27 mouse cellular contexts compared by ENCODE assay signal in the genomic region with DNA sequence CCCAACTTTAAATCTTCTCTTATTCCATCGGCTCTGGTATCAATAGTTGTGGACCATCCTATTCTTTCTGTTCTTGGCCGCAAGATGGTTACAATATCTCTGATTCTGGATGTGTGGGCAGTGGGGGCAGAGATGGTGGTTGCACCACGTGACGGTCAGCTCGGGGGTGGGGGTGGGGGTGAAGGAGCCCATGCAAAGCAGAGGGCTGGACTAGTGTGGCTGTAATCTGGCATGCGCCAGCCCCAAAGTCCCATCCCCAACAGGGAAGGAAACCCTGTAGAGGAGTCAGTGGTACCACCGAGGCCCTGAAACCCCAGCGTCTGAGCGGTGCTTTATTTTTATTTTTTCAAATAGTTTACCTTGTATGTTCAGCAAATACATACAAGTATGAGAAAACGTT. TPM values are rescaled to one million over a fixed set of nuclear protein-coding genes. Genes with fewer than 3 reads are reported as not detected.
DNase-seq lines count a peak whose midpoint lies in the region; ATAC-seq and TF ChIP-seq lines count a peak whose summit lies in the region.
"Had no signal": no experiment of that assay in that cellular context is flagged by ENCODE, and none has a peak within 500 bp of the region (broad histone marks: within the 10 kb centered on the region; RNA-seq: fewer than 3 reads in every experiment).

No protein-coding gene starts in this region.

- H3K79me2 ChIP-seq in heart, adult 2 months (replicated peaks; ENCODE audit: control insufficient read depth, insufficient read depth, low read length) = no peaks in the 10 kb centered on the region

- H3K9ac ChIP-seq in heart, adult 2 months (ENCODE audit: low read depth, low read length) = no peak overlapping the region
- H3K9ac ChIP-seq in midbrain, embryonic 14.5 days (replicated peaks; ENCODE audit: low read length) = no peak overlapping the region
- H3K9ac ChIP-seq in neural tube, embryonic 11.5 days (ENCODE audit: low read length) = no peak overlapping the region
- no peak overlapping the region for H3K9ac ChIP-seq in neural tube, embryonic 15.5 days (replicated peaks)
- H3K9ac ChIP-seq: embryonic facial prominence, embryonic 15.5 days; forebrain, embryonic 13.5 days; heart, embryonic 12.5 days; hindbrain, embryonic 12.5 days; intestine, embryonic 15.5 days had no signal

- no peak overlapping the region for H3K4me2 ChIP-seq in midbrain, embryonic 14.5 days (ENCODE audit: low read length)
- H3K4me2 ChIP-seq in neural tube, embryonic 11.5 days (ENCODE audit: low read depth) = peak overlapping the region; percentile 23
- no peak overlapping the region for H3K4me2 ChIP-seq in neural tube, embryonic 15.5 days
- H3K4me2 ChIP-seq: embryonic facial prominence, embryonic 15.5 days; forebrain, embryonic 13.5 days; heart, embryonic 12.5 days; hindbrain, embryonic 12.5 days; intestine, embryonic 15.5 days had no signal

- no peak overlapping the region for H3K4me3 ChIP-seq in heart, adult 2 months
- peak overlapping the region; percentile 39 for H3K4me3 ChIP-seq in midbrain, embryonic 10.5 days
- H3K4me3 ChIP-seq in midbrain, embryonic 14.5 days (replicated peaks; ENCODE audit: low read depth, low read length) = no peak overlapping the region
- H3K4me3 ChIP-seq in neural tube, embryonic 11.5 days (ENCODE audit: low read depth, low read length) = no peak overlapping the region
- no peak overlapping the region for H3K4me3 ChIP-seq in neural tube, embryonic 15.5 days (replicated peaks)
- H3K4me3 ChIP-seq: embryonic facial prominence, embryonic 15.5 days; erythroblast, embryonic 14.5 days; forebrain, embryonic 13.5 days; heart, embryonic 12.5 days; hindbrain, embryonic 12.5 days; intestine, embryonic 15.5 days had no signal

- no peak overlapping the region for H3K27ac ChIP-seq in heart, adult 2 months
- peak overlapping the region; percentile 74 for H3K27ac ChIP-seq in midbrain, embryonic 10.5 days (replicated peaks)
- no peak overlapping the region for H3K27ac ChIP-seq in midbrain, embryonic 14.5 days (replicated peaks; ENCODE audit: low read depth, low read length)
- no peak overlapping the region for H3K27ac ChIP-seq in neural tube, embryonic 11.5 days (ENCODE audit: low read depth, low read length)
- no peak overlapping the region for H3K27ac ChIP-seq in neural tube, embryonic 15.5 days (replicated peaks)
- H3K27ac ChIP-seq: embryonic facial prominence, embryonic 15.5 days; forebrain, embryonic 13.5 days; hindbrain, embryonic 12.5 days; intestine, embryonic 15.5 days had no signal

- H3K36me3 ChIP-seq in heart, adult 2 months (ENCODE audit: control insufficient read depth, insufficient read depth, low read length) = no peaks in the 10 kb centered on the region
- no peaks in the 10 kb centered on the region for H3K36me3 ChIP-seq in midbrain, embryonic 10.5 days
- no peaks in the 10 kb centered on the region for H3K36me3 ChIP-seq in midbrain, embryonic 14.5 days (ENCODE audit: control insufficient read depth, insufficient read depth, low read length)
- H3K36me3 ChIP-seq in neural tube, embryonic 11.5 days (ENCODE audit: control insufficient read depth, insufficient read depth, low read length) = no peaks in the 10 kb centered on the region
- H3K36me3 ChIP-seq in neural tube, embryonic 15.5 days = no peaks in the 10 kb centered on the region
- H3K36me3 ChIP-seq: embryonic facial prominence, embryonic 15.5 days; G1E; heart, embryonic 12.5 days; hindbrain, embryonic 12.5 days; intestine, embryonic 15.5 days had no signal

- ATAC-seq in midbrain, embryonic 14.5 days (ENCODE audit: low FRiP score, low TSS enrichment) = no peak
- ATAC-seq in neural tube, embryonic 11.5 days (ENCODE audit: insufficient read depth, low FRiP score, low TSS enrichment) = no peak; the same call in 1 of the 2 replicates
- no peak for ATAC-seq in neural tube, embryonic 15.5 days (ENCODE audit: low FRiP score)
- ATAC-seq: CD4-positive, CD25-positive, alpha-beta regulatory T cell, adult 4 months; forebrain, embryonic 13.5 days; intestine, embryonic 15.5 days had no signal

- no peaks in the 10 kb centered on the region for H3K4me1 ChIP-seq in heart, adult 2 months (ENCODE audit: control insufficient read depth, insufficient read depth, low read length)
- peaks cover 57% of the 10 kb centered on the region for H3K4me1 ChIP-seq in midbrain, embryonic 10.5 days
- H3K4me1 ChIP-seq in midbrain, embryonic 14.5 days (ENCODE audit: control insufficient read depth, insufficient read depth, low read length) = peaks cover 4% of the 10 kb centered on the region
- H3K4me1 ChIP-seq in neural tube, embryonic 11.5 days (ENCODE audit: control insufficient read depth, insufficient read depth, low read length) = no peaks in the 10 kb centered on the region
- H3K4me1 ChIP-seq in neural tube, embryonic 15.5 days = no peaks in the 10 kb centered on the region
- H3K4me1 ChIP-seq: embryonic facial prominence, embryonic 15.5 days; heart, embryonic 12.5 days; intestine, embryonic 15.5 days had no signal

- no peak for TF ChIP-seq CTCF in heart, adult 2 months (IDR thresholded peaks at IDR 0.05)

- intact Hi-C loops in heart, adult 2 months (cut with DNase I) = no loop called here

- no peak for TF ChIP-seq EP300 in heart, adult 2 months (IDR thresholded peaks at IDR 0.05; ENCODE audit: insufficient read depth, low read depth, low read length)

- TF ChIP-seq POLR2A in heart, adult 2 months (IDR thresholded peaks at IDR 0.05; ENCODE audit: insufficient read depth, low read depth, low read length) = no peak

- no peaks in the 10 kb centered on the region for H3K9me3 ChIP-seq in midbrain, embryonic 10.5 days (replicated peaks)
- H3K9me3 ChIP-seq in midbrain, embryonic 14.5 days (ENCODE audit: control insufficient read depth, low read length) = no peaks in the 10 kb centered on the region
- no peaks in the 10 kb centered on the region for H3K9me3 ChIP-seq in neural tube, embryonic 11.5 days (ENCODE audit: control insufficient read depth, low read length)
- H3K9me3 ChIP-seq in neural tube, embryonic 15.5 days (replicated peaks) = no peaks in the 10 kb centered on the region
- H3K9me3 ChIP-seq: embryonic facial prominence, embryonic 15.5 days; forebrain, embryonic 13.5 days; G1E; heart, embryonic 12.5 days; hindbrain, embryonic 12.5 days; intestine, embryonic 15.5 days had no signal

- DNase-seq in embryo, embryonic 10 days (ENCODE audit: low spot score) = peak; percentile 49
- no peak for DNase-seq in embryo, embryonic 11 days
- DNase-seq in heart, adult 11 months = peak; percentile 11
- no peak for DNase-seq in heart, adult 2 months
- DNase-seq in midbrain, embryonic 10.5 days (ENCODE audit: low spot score) = peak; percentile 69
- no peak for DNase-seq in midbrain, embryonic 14.5 days
- peak; percentile 26 for DNase-seq in neural tube, embryonic 11.5 days (ENCODE audit: low spot score)
- DNase-seq: adrenal gland, adult 8-10 months; adrenal gland, postnatal 36 days; B cell, adult 2 months; cerebellum, adult 2 months; cerebellum, postnatal 14 days; gastrocnemius, postnatal 10 days had no signal

- WGBS in heart, adult 2 months = 22% methylated on average over 10 of the region's 10 CpGs
- WGBS in midbrain, embryonic 10.5 days = 11% methylated on average over 10 of the region's 10 CpGs
- WGBS in midbrain, embryonic 14.5 days = 11% methylated on average over 10 of the region's 10 CpGs
- WGBS in neural tube, embryonic 11.5 days = 13% methylated on average over 10 of the region's 10 CpGs
- WGBS in neural tube, embryonic 15.5 days = 20% methylated on average over 10 of the region's 10 CpGs

- peaks cover 4% of the 10 kb centered on the region for H3K27me3 ChIP-seq in heart, adult 2 months (ENCODE audit: control insufficient read depth, insufficient read depth, low read length)
- peaks cover 79% of the 10 kb centered on the region for H3K27me3 ChIP-seq in midbrain, embryonic 10.5 days (ENCODE audit: low read depth, poor library complexity, severe bottlenecking)
- H3K27me3 ChIP-seq in midbrain, embryonic 14.5 days (ENCODE audit: control insufficient read depth, insufficient read depth, low read length) = peaks cover 24% of the 10 kb centered on the region; the same call in 1 of the 2 replicates
- H3K27me3 ChIP-seq in neural tube, embryonic 11.5 days (ENCODE audit: control insufficient read depth, insufficient read depth, low read length) = peaks cover 26% of the 10 kb centered on the region
- peaks cover 68% of the 10 kb centered on the region for H3K27me3 ChIP-seq in neural tube, embryonic 15.5 days (replicated peaks)

RNA-seq across cellular contexts. Expression of gene Sox1, which starts 12.9 kb away (rescaled TPM):
- not detected for total RNA-seq in heart, adult 2 months (2021)
- not detected in 2 replicates for polyA plus RNA-seq in heart, adult 2 months (2012; rRNA removed)
- polyA plus RNA-seq in midbrain, embryonic 10.5 days (2016; fragmentation: Nextera tagmentation; extraction: Ambion mirVana) = 3.2 and 3.4 TPM in 2 replicates
- polyA plus RNA-seq in midbrain, embryonic 14.5 days (2014; fragmentation: Nextera tagmentation; extraction: Ambion mirVana) = 3.4 and 3.8 TPM in 2 replicates
- 1.9 and 2.2 TPM in 2 replicates for polyA plus RNA-seq in neural tube, embryonic 11.5 days (2014; fragmentation: Nextera tagmentation; extraction: Ambion mirVana)
- 0.40 and 0.91 TPM in 2 replicates for polyA plus RNA-seq in neural tube, embryonic 15.5 days (2015; fragmentation: Nextera tagmentation; extraction: Ambion mirVana)
- total RNA-seq: adrenal gland, adult 8-10 months; adrenal gland, postnatal 36 days; common myeloid progenitor, adult 5-6 weeks; gastrocnemius, postnatal 4 days; heart, adult 8-10 months; heart, postnatal 25 days had no signal
- polyA plus RNA-seq: CD4-positive, CD25-positive, alpha-beta regulatory T cell, adult 4 months; G1E; heart, embryonic 12.5 days; heart, embryonic 16.5 days; intestine, embryonic 15.5 days had no signal

Comparison
In these comparisons a context has a peak if more than half of its experiments do, and no peak if none do; other contexts are left out.
1. DNase-seq: peak in embryo, embryonic 10 days (single experiment), heart, adult 11 months (single experiment), midbrain, embryonic 10.5 days (single experiment) and neural tube, embryonic 11.5 days (single experiment); none in embryo, embryonic 11 days (single experiment), heart, adult 2 months (0 of 2) and midbrain, embryonic 14.5 days (single experiment).